Mouse (Mus musculus): ENCODE data around the gene Mat2a. TPM values are rescaled to one million over a fixed set of nuclear protein-coding genes. Genes with fewer than 3 reads are reported as not detected.
"Not testable (repeated sequence)": the region's sequence is repeated elsewhere in the genome, so short reads cannot be mapped to it uniquely, and the experiment has no call there.

The Mat2a gene
- total RNA-seq, 2 experiments from 2014 or later: 113 to 118 TPM

GRCm38 (mm10) chr6:72456567-72456966 lies 17.2 kb upstream of the Mat2a start:
- DNase-seq: no peak

- DNase-seq: peak; percentile 40
These were observed 15.5 kb upstream of the Mat2a start for GRCm38 (mm10) chr6:72454833-72455373.

DNA sequence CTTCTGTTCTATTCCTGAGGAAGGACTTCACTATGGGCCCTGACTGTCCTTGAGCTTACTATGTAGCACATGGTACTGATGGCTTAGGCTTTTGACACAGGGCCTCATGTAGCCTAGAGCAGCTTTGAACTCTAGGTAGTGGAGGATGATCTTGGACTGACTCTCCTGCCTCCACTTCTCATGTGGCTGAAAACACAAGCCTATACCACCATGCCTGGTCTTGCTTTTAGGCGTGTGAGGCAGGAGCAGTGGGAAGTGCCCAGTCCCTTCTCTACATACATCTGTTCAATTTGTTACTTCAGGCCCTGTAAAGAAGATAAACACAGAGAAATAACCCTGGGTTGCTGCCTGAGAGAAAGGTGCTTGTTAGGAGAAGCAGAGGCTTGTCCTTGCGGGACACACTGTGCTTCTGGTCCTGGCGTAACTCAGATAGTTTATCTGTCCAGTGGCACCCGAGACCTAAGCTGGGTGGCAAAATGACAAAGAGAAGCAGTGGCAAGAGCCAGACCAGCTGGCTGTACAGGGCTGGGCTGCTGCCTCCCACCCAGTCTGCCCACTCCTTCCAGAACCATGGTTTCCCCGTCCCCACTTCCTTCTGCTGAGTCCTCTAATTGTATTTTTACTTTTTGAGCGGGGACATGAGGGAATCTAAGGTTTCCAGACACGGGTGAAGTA lies 14.9 kb upstream of the Mat2a start:
- peak; percentile 63 for DNase-seq

DNA sequence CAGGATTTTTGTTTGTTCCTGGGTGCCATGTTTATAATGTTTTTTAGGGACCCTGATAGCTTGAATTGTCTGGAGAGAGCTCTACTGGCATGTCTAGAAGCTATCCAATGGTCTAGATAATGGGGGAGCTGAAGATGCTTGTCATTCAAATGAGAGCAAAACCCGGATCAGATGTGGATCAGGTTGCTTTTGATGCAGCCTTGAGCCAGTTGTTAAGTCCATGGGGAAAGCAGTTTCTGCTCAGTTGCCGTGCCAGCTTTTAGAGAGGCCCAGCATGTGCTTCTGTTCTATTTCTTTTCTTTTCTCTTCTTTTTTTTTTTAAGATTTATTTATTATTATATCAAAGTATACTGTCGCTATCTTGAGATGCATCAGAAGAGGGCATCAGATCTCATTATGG lies 14.2 kb upstream of the Mat2a start:
- no peak for DNase-seq

- no peak for DNase-seq
These were observed 13.0 kb upstream of the Mat2a start for GRCm38 (mm10) chr6:72452329-72452728.

- not testable (repeated sequence) for DNase-seq
These were observed 12.4 kb upstream of the Mat2a start for GRCm38 (mm10) chr6:72451778-72452177.

GRCm38 (mm10) chr6:72447487-72447886 lies 8.1 kb upstream of the Mat2a start:
- no peak for DNase-seq

GRCm38 (mm10) chr6:72445011-72445410 lies 5.7 kb upstream of the Mat2a start:
- DNase-seq: no peak

- DNase-seq: no peak
These were observed 3.7 kb upstream of the Mat2a start for GRCm38 (mm10) chr6:72442921-72443604.

- no peak for DNase-seq
These were observed 1.0 kb upstream of the Mat2a start for GRCm38 (mm10) chr6:72440186-72440990.

GRCm38 (mm10) chr6:72438862-72439354 lies 450 bp downstream of the Mat2a start:
- peak; percentile 91 for DNase-seq

GRCm38 (mm10) chr6:72438226-72438625 lies 1.1 kb downstream of the Mat2a start:
- no peak for DNase-seq

DNA sequence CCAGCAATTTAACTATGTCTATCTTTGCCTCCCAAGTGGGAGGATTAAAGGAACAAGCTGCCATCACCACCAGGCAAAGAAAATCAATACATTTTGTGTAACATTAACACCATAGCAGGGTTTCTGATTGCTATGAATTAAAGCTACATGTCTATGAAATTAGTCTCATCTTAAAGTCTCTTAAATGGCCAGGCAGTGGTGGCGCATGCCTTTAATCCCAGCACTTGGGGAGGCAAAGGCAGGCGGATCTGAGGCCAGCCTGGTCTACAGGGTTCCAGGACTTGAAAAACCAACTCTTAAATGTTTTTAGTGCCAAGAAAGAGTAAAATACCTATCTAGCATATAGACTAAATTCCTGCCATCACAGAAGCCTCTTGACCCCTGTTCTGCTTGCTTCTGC lies 7.2 kb downstream of the Mat2a start:
- DNase-seq: no peak

DNA sequence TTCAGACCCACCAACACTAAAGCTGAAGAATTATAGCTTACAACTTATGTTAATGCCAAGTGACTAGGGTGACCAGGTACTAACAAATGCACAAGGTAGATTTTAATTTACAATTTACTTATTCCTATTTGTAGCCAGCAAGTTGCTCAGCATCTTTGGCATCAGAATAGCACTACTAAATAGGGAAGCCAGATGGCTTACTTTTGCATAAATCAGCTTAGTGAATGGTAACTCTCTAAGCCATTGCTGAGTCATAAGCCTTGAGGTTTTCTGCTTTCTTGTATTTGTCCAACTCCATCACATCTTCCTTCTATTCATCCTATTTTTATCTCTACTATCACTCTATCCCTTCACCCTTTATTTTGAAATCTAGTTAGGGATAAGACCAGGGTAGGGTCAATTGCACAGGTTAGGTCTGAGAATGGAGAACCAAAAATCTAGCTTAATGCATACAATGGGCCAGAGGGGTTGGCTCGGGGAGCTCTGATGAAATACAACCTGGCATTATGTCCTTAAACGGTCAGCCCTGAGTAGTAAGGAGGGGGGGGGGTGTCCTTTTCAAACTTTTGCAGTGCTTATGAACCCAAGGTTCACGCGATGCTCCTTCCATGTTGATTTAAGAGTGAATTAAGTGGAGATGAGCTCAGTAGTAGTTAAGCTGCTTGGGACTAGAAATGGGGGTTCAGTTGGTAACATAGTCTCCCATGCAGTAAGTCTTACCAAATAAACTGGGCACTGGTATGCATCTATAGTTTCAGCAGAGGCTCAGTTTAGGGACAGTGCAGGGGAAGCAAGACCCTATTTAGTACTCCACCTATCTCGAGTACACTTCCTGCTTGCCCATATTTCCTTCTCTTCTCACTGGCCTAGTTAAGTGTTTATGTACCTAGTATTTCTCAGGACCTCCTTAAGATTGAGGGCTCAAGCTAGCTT lies 8.1 kb downstream of the Mat2a start:
- no peak for DNase-seq

DNA sequence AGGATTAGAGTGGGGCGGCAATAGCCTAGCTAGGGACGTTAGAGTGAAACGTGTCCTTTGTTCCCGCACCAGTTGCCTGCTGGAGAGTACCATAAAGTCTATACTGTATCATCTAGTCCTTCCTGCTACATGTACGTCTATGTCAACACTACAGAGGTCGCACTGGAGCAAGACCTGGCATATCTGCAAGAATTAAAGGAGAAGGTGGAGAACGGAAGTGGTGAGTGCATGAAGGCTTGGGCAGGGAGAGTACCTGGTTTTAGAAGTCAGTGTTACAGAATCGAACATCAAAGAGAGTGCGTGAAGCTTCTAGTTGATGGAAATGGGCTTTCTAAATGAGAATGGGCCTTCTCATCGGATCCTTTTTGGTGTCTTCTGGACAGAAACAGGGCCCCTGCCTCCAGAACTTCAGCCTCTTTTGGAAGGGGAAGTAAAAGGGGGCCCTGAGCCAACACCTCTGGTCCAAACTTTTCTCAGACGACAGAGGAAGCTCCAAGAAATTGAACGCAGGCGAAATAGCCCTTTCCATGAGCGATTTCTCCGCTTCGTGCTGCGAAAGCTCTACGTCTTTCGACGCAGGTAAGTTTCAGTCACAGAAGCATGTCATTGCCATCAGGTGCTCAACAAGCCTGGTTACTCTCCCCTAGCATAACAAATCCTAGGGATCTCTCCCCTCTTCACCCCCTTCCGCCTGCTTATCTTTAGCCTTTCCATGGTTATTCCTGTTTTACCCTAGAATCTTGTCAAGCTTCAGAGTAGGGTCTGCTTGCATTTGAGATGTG lies 10.1 kb downstream of the Mat2a start:
- no peak for DNase-seq

- DNase-seq: peak; percentile 45
These were observed 11.3 kb downstream of the Mat2a start for GRCm38 (mm10) chr6:72428036-72428435.

DNA sequence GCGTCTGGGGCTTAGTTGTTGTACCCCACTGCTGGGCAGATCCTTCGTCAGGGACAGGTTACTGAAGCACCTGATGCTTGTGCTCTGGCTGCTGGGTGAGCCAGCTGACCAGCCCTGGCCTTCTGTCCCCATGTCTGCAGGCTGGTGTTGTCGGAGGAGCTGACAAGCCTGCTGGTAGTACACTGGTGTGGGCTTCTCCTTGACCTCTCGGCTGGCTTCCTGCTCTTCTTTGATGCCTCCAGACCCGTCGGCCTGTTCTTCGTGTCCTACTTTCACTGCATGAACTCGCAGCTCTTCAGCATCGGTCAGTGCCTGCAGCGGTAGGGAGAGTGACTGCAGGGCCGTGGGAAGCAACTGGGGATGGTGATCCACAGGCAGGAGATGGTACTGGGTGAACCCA lies 13.7 kb downstream of the Mat2a start:
- DNase-seq: no peak

- no peak for DNase-seq
These were observed 18.5 kb downstream of the Mat2a start for GRCm38 (mm10) chr6:72420901-72421300.

- DNase-seq: no peak
These were observed 19.6 kb downstream of the Mat2a start for GRCm38 (mm10) chr6:72419806-72420205.

- no peak for DNase-seq
These were observed 21.1 kb downstream of the Mat2a start for GRCm38 (mm10) chr6:72418279-72418678.
